Mouse (Mus musculus): ENCODE results near the gene Psors1c2. TPM values are rescaled to one million over a fixed set of nuclear protein-coding genes. Genes with fewer than 3 reads are reported as not detected.

The Psors1c2 gene
- polyA plus RNA-seq, 1 experiment from 2014 or later: 2.0 TPM

DNA sequence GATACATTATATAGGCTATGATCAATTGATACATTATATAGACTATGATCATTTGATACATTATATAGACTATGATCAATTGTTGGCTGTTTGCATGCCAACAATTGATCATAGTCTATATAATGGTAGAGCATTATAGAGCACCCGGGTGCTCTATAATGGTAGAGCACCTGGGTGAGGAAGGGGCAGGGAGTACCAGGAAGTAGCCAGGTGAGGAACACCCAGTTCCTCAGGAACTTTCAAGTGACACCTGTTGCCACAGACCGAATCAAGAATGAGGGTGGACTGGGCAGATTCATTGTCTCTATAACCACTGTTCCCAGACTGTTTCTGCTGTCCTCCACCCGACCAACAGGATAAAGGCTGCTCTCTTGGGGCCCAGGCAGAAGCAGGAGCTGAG, 34.1 kb downstream of the Psors1c2 start, which contains the start of gene 2300002M23Rik:
Gene 2300002M23Rik, plus strand, starts transcription at position 301 of the 400 bp plus-strand sequence.
- 56% methylated on average over 3 of the region's 3 CpGs for WGBS
- no peak within 1 kb of the TSS for H3K9ac ChIP-seq (ENCODE audit: low read length)
- H3K4me2 ChIP-seq (ENCODE audit: low read depth, low read length): no peak within 1 kb of the TSS
- no peaks in the 10 kb centered on the region for H3K9me3 ChIP-seq (replicated peaks; ENCODE audit: control insufficient read depth, low read length)
- H3K4me3 ChIP-seq (replicated peaks; ENCODE audit: low read length): no peak within 1 kb of the TSS
- no peaks in the 10 kb centered on the region for H3K36me3 ChIP-seq (ENCODE audit: control insufficient read depth, insufficient read depth, low read length)
- H3K27ac ChIP-seq (ENCODE audit: low read length): no peak within 1 kb of the TSS
- ATAC-seq (ENCODE audit: insufficient read depth, low FRiP score): no peak
- peaks cover 10% of the 10 kb centered on the region for H3K27me3 ChIP-seq (ENCODE audit: control insufficient read depth, insufficient read depth, low read length)
- peaks cover 6% of the 10 kb centered on the region; the same call in 1 of the 2 replicates for H3K4me1 ChIP-seq (ENCODE audit: control insufficient read depth, insufficient read depth, low read length)

DNA sequence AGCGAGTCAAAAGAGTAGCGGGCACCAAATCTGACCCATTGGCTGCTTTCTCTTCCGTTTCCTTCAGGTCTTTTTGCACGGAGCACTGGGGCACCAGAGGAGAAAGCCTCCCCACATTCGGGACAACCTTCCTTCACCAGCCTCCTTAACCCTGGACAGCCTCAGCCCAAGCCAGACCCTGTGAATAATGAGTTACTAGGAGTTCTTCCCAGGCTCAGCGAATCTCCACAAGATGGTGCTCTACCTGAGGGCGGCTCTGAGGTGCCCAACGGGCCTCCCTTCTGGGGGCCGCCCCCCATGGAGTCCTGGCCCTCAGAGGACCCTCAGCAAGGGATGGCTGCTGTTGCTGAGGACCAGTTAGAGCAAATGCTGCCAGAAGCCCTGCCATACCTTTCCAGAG, 34.8 kb downstream of the Psors1c2 start:
- Histone ChIP-seq H3K9me3 (replicated peaks; ENCODE audit: control insufficient read depth, low read length) (no peaks in the 10 kb centered on the region), H3K4me3 (replicated peaks; ENCODE audit: low read length) (no peak overlapping the region), H3K9ac (ENCODE audit: low read length) (no peak overlapping the region), H3K27ac (ENCODE audit: low read length) (no peak overlapping the region), H3K4me1 (ENCODE audit: control insufficient read depth, insufficient read depth, low read length) (peaks cover 6% of the 10 kb centered on the region; the same call in 1 of the 2 replicates), H3K27me3 (ENCODE audit: control insufficient read depth, insufficient read depth, low read length) (peaks cover 10% of the 10 kb centered on the region), H3K36me3 (ENCODE audit: control insufficient read depth, insufficient read depth, low read length) (no peaks in the 10 kb centered on the region), H3K4me2 (ENCODE audit: low read depth, low read length) (no peak overlapping the region)
- WGBS: 21% methylated on average over 9 of the region's 9 CpGs
- no peak for ATAC-seq (ENCODE audit: insufficient read depth, low FRiP score)

DNA sequence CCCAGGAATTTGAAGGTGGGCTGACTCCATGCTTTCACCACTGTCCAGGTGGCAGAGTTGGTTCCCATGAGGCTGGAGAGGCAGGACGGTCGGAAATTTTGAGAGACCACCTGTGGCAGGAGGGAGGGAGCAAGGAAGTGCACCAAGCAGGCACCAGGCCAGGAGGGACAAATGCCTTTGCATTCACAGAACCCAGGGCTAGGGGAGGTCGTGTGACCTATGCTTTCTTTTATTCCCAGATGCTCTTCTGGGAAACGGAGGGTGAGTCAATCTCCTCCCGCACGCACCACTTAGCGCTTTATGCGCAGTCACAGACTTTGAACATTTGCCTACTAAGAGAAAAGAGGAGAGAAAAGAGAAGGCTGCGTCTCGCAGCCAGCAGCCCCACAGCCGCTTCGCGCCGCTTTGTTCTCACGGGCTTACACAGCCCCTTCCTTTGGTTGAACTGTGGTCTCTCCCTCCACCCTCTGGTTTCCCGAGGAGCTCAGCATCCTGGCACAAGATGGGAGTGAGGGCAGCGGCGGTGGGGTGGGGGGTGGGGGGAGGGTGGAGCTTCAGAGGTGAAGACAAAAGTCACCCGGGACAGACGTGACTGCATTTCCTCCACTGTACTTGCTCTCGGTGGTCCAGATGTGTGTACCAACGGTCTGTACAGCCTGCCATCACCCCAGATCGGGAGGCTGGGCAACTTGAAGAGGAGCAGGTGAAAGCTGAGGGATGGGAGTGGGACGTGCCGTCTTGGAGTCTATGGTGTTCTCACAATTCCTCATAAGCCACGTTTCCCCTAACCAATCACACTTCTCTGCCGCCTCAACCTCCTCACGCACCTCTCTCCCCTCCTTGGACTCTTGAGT, 36.3 kb downstream of the Psors1c2 start:
- ATAC-seq (ENCODE audit: insufficient read depth, low FRiP score): peak; percentile 37; the same call in 1 of the 2 replicates
- Histone ChIP-seq H3K4me3 (replicated peaks; ENCODE audit: low read length) (peak overlapping the region; percentile 29), H3K27me3 (ENCODE audit: control insufficient read depth, insufficient read depth, low read length) (peaks cover 10% of the 10 kb centered on the region)

DNA sequence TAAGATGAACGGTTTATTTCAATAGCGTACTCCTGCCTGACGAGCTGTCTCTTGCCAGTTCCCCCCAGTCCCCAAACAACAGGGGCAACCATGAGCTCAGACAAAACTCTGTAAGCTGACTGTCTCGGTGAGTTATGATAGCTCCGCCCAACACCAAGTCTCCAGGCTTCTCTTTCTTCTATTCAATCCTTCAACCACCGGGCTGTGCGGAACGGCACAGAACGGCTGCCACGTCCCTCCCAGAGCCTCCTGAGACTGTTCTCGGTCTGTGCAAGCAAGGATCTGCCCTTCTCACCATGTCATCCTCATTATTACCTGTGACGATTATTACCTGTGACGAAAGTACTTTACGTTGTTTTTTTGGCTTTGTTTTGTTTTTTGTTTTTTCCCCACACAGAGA, 37.8 kb downstream of the Psors1c2 start:
- Histone ChIP-seq H3K27ac (ENCODE audit: low read length) (no peak overlapping the region), H3K4me1 (ENCODE audit: control insufficient read depth, insufficient read depth, low read length) (peaks cover 6% of the 10 kb centered on the region; the same call in 1 of the 2 replicates), H3K9me3 (replicated peaks; ENCODE audit: control insufficient read depth, low read length) (no peaks in the 10 kb centered on the region), H3K4me2 (ENCODE audit: low read depth, low read length) (no peak overlapping the region), H3K4me3 (replicated peaks; ENCODE audit: low read length) (no peak overlapping the region), H3K36me3 (ENCODE audit: control insufficient read depth, insufficient read depth, low read length) (no peaks in the 10 kb centered on the region), H3K9ac (ENCODE audit: low read length) (no peak overlapping the region), H3K27me3 (ENCODE audit: control insufficient read depth, insufficient read depth, low read length) (peaks cover 10% of the 10 kb centered on the region)
- ATAC-seq (ENCODE audit: insufficient read depth, low FRiP score): no peak
- WGBS: 65% methylated on average over 14 of the region's 14 CpGs

More for the DNA sequence above, 36.3 kb downstream of the Psors1c2 start:
- H3K36me3 ChIP-seq (ENCODE audit: control insufficient read depth, insufficient read depth, low read length): no peaks in the 10 kb centered on the region
- WGBS: 6% methylated on average over 28 of the region's 28 CpGs
- peak overlapping the region; percentile 51 for H3K4me2 ChIP-seq (ENCODE audit: low read depth, low read length)
- no peaks in the 10 kb centered on the region for H3K9me3 ChIP-seq (replicated peaks; ENCODE audit: control insufficient read depth, low read length)
- peaks cover 6% of the 10 kb centered on the region; the same call in 1 of the 2 replicates for H3K4me1 ChIP-seq (ENCODE audit: control insufficient read depth, insufficient read depth, low read length)
- no peak overlapping the region for H3K27ac ChIP-seq (ENCODE audit: low read length)
- H3K9ac ChIP-seq (ENCODE audit: low read length): peak overlapping the region; percentile 63

DNA sequence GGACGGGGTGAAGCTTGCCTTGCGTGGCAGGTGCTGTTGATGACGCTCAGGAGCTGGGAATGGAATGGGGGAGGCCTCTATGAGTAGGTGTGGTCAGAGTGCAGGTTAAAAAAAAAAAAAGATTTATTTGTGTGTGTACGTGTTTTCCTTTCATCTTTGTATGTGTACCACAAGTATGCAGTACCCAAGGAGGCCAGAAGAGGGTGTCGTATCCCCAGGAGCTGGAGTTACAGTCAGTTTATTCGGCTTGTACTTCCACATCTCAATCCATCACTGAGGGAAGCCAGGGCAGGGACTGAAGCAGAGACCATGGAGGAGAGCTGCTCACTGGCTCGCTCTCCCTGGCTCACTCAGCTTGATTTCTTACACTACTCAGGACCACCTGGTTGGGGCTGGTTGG, 38.5 kb downstream of the Psors1c2 start:
- Histone ChIP-seq H3K9me3 (replicated peaks; ENCODE audit: control insufficient read depth, low read length) (no peaks in the 10 kb centered on the region), H3K4me1 (ENCODE audit: control insufficient read depth, insufficient read depth, low read length) (peaks cover 6% of the 10 kb centered on the region; the same call in 1 of the 2 replicates), H3K4me3 (replicated peaks; ENCODE audit: low read length) (no peak overlapping the region), H3K9ac (ENCODE audit: low read length) (no peak overlapping the region), H3K27ac (ENCODE audit: low read length) (no peak overlapping the region), H3K36me3 (ENCODE audit: control insufficient read depth, insufficient read depth, low read length) (no peaks in the 10 kb centered on the region), H3K27me3 (ENCODE audit: control insufficient read depth, insufficient read depth, low read length) (peaks cover 10% of the 10 kb centered on the region), H3K4me2 (ENCODE audit: low read depth, low read length) (no peak overlapping the region)
- no peak for ATAC-seq (ENCODE audit: insufficient read depth, low FRiP score)
- 90% methylated on average over 7 of the region's 7 CpGs for WGBS

DNA sequence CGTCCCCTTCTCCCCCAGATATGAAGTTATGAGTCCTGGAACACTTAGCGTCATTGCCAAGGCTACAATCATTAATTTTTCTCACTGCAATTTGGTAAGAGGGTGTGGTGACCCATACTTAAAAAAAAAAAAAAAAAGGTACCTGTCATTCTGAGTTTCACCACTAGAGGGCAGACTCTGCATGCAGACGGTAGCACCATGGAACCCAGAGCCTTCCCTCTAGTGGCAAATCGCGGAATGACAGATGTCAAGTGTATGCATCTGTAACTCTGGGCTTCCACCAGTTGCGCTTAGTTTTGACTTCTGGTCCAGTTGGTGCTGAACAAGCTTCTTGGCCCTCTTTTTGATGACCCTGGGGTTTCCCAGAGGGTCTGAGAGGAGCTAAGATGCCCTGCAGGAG, 45.2 kb downstream of the Psors1c2 start:
- Histone ChIP-seq H3K36me3 (ENCODE audit: control insufficient read depth, insufficient read depth, low read length) (no peaks in the 10 kb centered on the region), H3K4me1 (ENCODE audit: control insufficient read depth, insufficient read depth, low read length) (no peaks in the 10 kb centered on the region), H3K9me3 (replicated peaks; ENCODE audit: control insufficient read depth, low read length) (no peaks in the 10 kb centered on the region), H3K27me3 (ENCODE audit: control insufficient read depth, insufficient read depth, low read length) (no peaks in the 10 kb centered on the region), H3K4me2 (ENCODE audit: low read depth, low read length) (no peak overlapping the region), H3K4me3 (replicated peaks; ENCODE audit: low read length) (no peak overlapping the region), H3K9ac (ENCODE audit: low read length) (no peak overlapping the region), H3K27ac (ENCODE audit: low read length) (peak overlapping the region; percentile 47; the same call in 1 of the 2 replicates)
- 19% methylated on average over 6 of the region's 6 CpGs for WGBS
- no peak for ATAC-seq (ENCODE audit: insufficient read depth, low FRiP score)

DNA sequence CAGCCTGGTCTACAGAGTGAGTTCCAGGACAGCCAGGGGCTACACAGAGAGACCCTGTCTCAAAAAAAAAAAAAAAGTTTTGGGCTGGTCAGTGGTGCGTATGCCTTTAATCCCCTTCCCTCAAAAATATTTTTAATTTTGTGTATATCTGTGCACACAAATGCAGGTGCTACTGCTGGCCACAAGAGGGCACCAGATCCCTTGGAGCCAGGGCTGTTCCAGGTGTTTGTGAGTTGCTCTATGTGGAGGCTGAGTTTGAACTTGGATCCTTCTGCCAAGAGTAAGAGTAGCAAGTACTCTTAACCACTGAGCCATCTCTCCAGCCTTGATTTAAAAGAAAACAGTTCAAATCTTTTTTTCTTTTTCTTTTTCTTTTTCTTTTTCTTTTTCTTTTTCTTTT, 49.9 kb downstream of the Psors1c2 start:
- no peaks in the 10 kb centered on the region for H3K4me1 ChIP-seq (ENCODE audit: control insufficient read depth, insufficient read depth, low read length)
- H3K36me3 ChIP-seq (ENCODE audit: control insufficient read depth, insufficient read depth, low read length): no peaks in the 10 kb centered on the region
- H3K4me2 ChIP-seq (ENCODE audit: low read depth, low read length): no peak overlapping the region
- no peak overlapping the region for H3K4me3 ChIP-seq (replicated peaks; ENCODE audit: low read length)
- H3K9me3 ChIP-seq (replicated peaks; ENCODE audit: control insufficient read depth, low read length): no peaks in the 10 kb centered on the region
- H3K27me3 ChIP-seq (ENCODE audit: control insufficient read depth, insufficient read depth, low read length): no peaks in the 10 kb centered on the region
- no peak overlapping the region for H3K27ac ChIP-seq (ENCODE audit: low read length)
- ATAC-seq (ENCODE audit: insufficient read depth, low FRiP score): no peak
- no peak overlapping the region for H3K9ac ChIP-seq (ENCODE audit: low read length)
- 83% methylated on average over 1 of the region's 1 CpGs for WGBS

Other genes starting within 250 kb of the Psors1c2 start
- gene H2-Q1, start 212.8 kb upstream of the Psors1c2 start, polyA plus RNA-seq (2015; fragmentation: Nextera tagmentation; extraction: Ambion mirVana): 0.74 and 0.75 TPM in 2 replicates
- 15.0 and 16.3 TPM in 2 replicates for gene H2-Q2, start 191.0 kb upstream of the Psors1c2 start, polyA plus RNA-seq (2015; fragmentation: Nextera tagmentation; extraction: Ambion mirVana)
- 2.2 and 2.6 TPM in 2 replicates for gene H2-Q4, start 153.6 kb upstream of the Psors1c2 start, polyA plus RNA-seq (2015; fragmentation: Nextera tagmentation; extraction: Ambion mirVana)
- 0.86 and 1.1 TPM in 2 replicates for gene H2-Q6, start 108.4 kb upstream of the Psors1c2 start, polyA plus RNA-seq (2015; fragmentation: Nextera tagmentation; extraction: Ambion mirVana)
- 3.6 and 4.2 TPM in 2 replicates for gene H2-Q7, start 94.0 kb upstream of the Psors1c2 start, polyA plus RNA-seq (2015; fragmentation: Nextera tagmentation; extraction: Ambion mirVana)
- 17.9 and 22.4 TPM in 2 replicates for gene H2-Q10, start 63.1 kb upstream of the Psors1c2 start, polyA plus RNA-seq (2015; fragmentation: Nextera tagmentation; extraction: Ambion mirVana)
- not detected in 2 replicates for gene Pou5f1, start 27.2 kb upstream of the Psors1c2 start, polyA plus RNA-seq (2015; fragmentation: Nextera tagmentation; extraction: Ambion mirVana)
- gene Tcf19, start 16.4 kb upstream of the Psors1c2 start, polyA plus RNA-seq (2015; fragmentation: Nextera tagmentation; extraction: Ambion mirVana): 79.6 and 83.1 TPM in 2 replicates
- 17.5 and 19.4 TPM in 2 replicates for gene Cchcr1, start 16.1 kb upstream of the Psors1c2 start, polyA plus RNA-seq (2015; fragmentation: Nextera tagmentation; extraction: Ambion mirVana)
- gene Cdsn, start 18.9 kb downstream of the Psors1c2 start, polyA plus RNA-seq (2015; fragmentation: Nextera tagmentation; extraction: Ambion mirVana): 7.7 and 24.9 TPM in 2 replicates
- 115 and 211 TPM in 2 replicates for gene 2300002M23Rik, start 34.2 kb downstream of the Psors1c2 start, polyA plus RNA-seq (2015; fragmentation: Nextera tagmentation; extraction: Ambion mirVana)
- 10.2 and 14.0 TPM in 2 replicates for gene Sfta2, start 68.3 kb downstream of the Psors1c2 start, polyA plus RNA-seq (2015; fragmentation: Nextera tagmentation; extraction: Ambion mirVana)
- 2.9 and 4.5 TPM in 2 replicates for gene Gm9573, start 93.4 kb downstream of the Psors1c2 start, polyA plus RNA-seq (2015; fragmentation: Nextera tagmentation; extraction: Ambion mirVana)
- 71.0 and 145 TPM in 2 replicates for gene Mucl3, start 110.5 kb downstream of the Psors1c2 start, polyA plus RNA-seq (2015; fragmentation: Nextera tagmentation; extraction: Ambion mirVana)
- gene Vars2, start 134.4 kb downstream of the Psors1c2 start, polyA plus RNA-seq (2015; fragmentation: Nextera tagmentation; extraction: Ambion mirVana): 17.2 and 17.4 TPM in 2 replicates
- 38.6 and 41.5 TPM in 2 replicates for gene Gtf2h4, start 140.5 kb downstream of the Psors1c2 start, polyA plus RNA-seq (2015; fragmentation: Nextera tagmentation; extraction: Ambion mirVana)
- gene Ddr1, start 171.4 kb downstream of the Psors1c2 start, polyA plus RNA-seq (2015; fragmentation: Nextera tagmentation; extraction: Ambion mirVana): 81.5 and 86.5 TPM in 2 replicates

All from stomach, embryonic 16.5 days (tissue).